Mouse (Mus musculus): ENCODE measurements around the gene Cacnb2. TPM values are rescaled to one million over a fixed set of nuclear protein-coding genes. Genes with fewer than 3 reads are reported as not detected.
A peak's percentile ranks its signal among the peaks of the same experiment; 100 is the strongest.

The Cacnb2 gene
- polyA plus RNA-seq, 1 experiment from 2014 or later, result 14.3 TPM

DNA sequence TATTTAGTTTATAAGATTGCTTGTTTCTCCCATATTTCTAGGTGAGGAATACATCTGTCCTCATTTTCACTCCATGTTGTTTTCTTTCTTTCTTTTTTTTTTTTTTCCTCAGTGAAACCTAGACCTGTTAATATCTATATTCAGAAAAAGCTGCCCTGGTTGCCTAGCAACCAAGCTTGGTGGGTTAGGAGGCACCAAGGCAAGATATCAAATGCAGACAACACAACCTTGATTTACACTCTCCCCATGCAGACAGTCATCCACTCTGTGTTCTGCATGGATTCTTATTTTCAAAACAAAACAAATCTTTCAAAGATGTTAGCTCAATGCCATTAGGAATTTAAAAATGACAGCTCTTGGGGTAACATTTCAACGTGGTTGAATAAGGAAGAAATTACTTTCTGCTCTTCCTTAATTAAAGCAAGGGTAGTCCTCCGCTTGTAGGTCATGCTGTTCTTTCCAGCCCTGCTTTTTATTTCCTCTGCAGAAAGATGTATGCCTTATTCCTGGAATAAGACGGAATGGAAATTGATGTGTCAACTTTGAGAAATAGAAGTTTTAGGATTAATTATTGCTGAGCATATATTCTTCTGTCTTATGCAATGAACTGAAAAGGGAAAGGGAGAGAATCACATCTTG lies 172.1 kb downstream of the Cacnb2 start:
- ATAC-seq (ENCODE audit: insufficient number of reproducible peaks, insufficient read depth, low FRiP score, low read depth), result no peak
- Histone ChIP-seq H3K9me3 (ENCODE audit: control insufficient read depth, low read length) (no peaks in the 10 kb centered on the region), H3K9ac (ENCODE audit: low read length) (no peak overlapping the region), H3K27ac (replicated peaks in 1 of 2; ENCODE audit: control insufficient read depth in 1 of 2, insufficient read depth in 1 of 2, low read depth in 2 of 2, low read length in 2 of 2) (no peak overlapping the region), H3K27me3 (ENCODE audit: control insufficient read depth, insufficient read depth, low read length) (no peaks in the 10 kb centered on the region), H3K4me2 (ENCODE audit: low read length) (no peak overlapping the region), H3K4me1 (ENCODE audit: control insufficient read depth in 2 of 2, insufficient read depth in 2 of 2, low read length in 2 of 2) (no peaks in the 10 kb centered on the region; a peak in 2 of 4 replicates), H3K4me3 (ENCODE audit: control insufficient read depth in 1 of 2, insufficient read depth in 1 of 2, low read depth in 1 of 2, low read length in 2 of 2) (no peak overlapping the region), H3K36me3 (ENCODE audit: control insufficient read depth, insufficient read depth, low read length) (no peaks in the 10 kb centered on the region)
- 81% methylated on average over 3 of the region's 3 CpGs for WGBS

DNA sequence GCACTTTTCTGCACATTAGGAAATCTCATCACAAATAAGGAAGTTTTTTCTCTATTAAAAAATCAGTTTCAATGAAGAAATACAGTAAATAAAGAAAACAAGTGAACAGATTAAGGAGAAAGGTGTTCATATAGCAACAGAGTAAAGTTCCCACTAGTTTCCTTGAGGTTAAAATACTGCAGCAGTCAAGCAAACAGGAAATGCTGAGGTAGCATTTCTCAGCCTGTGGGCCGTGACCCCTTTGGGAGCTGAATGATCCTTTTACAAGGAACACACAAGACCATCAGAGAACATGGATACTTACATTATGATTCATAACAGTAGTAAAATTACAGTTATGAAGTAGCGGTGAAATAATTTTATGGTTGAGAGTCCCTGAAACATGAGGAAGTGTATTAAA lies 185.1 kb downstream of the Cacnb2 start:
- WGBS, result 90% methylated on average over 2 of the region's 2 CpGs
- H3K27ac ChIP-seq (replicated peaks in 1 of 2; ENCODE audit: control insufficient read depth in 1 of 2, insufficient read depth in 1 of 2, low read depth in 2 of 2, low read length in 2 of 2), result no peak overlapping the region
- H3K9me3 ChIP-seq (ENCODE audit: control insufficient read depth, low read length), result no peaks in the 10 kb centered on the region
- no peak overlapping the region for H3K4me3 ChIP-seq (ENCODE audit: control insufficient read depth in 1 of 2, insufficient read depth in 1 of 2, low read depth in 1 of 2, low read length in 2 of 2)
- H3K4me2 ChIP-seq (ENCODE audit: low read length), result no peak overlapping the region
- no peaks in the 10 kb centered on the region for H3K36me3 ChIP-seq (ENCODE audit: control insufficient read depth, insufficient read depth, low read length)
- no peak overlapping the region for H3K9ac ChIP-seq (ENCODE audit: low read length)
- peaks cover 0 to 7% of the 10 kb centered on the region in 2 experiments; a peak in 1 of 4 replicates for H3K4me1 ChIP-seq (ENCODE audit: control insufficient read depth in 2 of 2, insufficient read depth in 2 of 2, low read length in 2 of 2)
- no peaks in the 10 kb centered on the region for H3K27me3 ChIP-seq (ENCODE audit: control insufficient read depth, insufficient read depth, low read length)
- ATAC-seq (ENCODE audit: insufficient number of reproducible peaks, insufficient read depth, low FRiP score, low read depth), result no peak

DNA sequence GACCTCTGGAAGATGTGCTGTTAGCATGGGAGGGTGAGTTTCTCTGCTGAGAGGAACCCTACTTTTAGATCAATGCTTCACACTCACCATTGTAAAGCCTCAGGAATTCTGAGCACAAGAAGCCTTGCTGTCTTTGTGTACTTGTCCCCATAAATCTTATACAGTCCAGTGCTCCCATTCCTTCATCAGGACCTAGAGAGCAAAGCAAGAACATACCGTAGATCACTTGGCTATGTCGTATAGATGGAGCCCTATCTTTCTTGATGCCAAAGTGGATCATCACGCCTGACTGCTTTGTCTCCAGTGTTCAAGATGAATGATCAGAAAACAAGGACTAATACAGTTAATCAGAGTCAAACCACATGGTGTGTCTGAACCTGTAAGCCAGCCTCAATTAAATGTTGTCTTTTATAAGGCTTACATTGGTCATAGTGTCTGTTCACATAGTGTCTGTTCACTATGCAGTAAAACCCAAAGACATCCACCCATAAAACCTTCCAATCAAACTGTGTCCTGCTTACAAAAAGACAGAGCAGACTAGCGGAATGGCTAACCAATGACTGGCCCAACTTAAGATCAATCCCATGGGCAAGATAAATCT lies 198.7 kb downstream of the Cacnb2 start:
- Histone ChIP-seq H3K4me3 (ENCODE audit: control insufficient read depth in 1 of 2, insufficient read depth in 1 of 2, low read depth in 1 of 2, low read length in 2 of 2) (no peak overlapping the region), H3K9ac (ENCODE audit: low read length) (no peak overlapping the region), H3K4me2 (ENCODE audit: low read length) (no peak overlapping the region), H3K27me3 (ENCODE audit: control insufficient read depth, insufficient read depth, low read length) (no peaks in the 10 kb centered on the region), H3K27ac (replicated peaks in 1 of 2; ENCODE audit: control insufficient read depth in 1 of 2, insufficient read depth in 1 of 2, low read depth in 2 of 2, low read length in 2 of 2) (no peak overlapping the region), H3K4me1 (ENCODE audit: control insufficient read depth in 2 of 2, insufficient read depth in 2 of 2, low read length in 2 of 2) (peaks cover 0 to 4% of the 10 kb centered on the region in 2 experiments; a peak in 1 of 4 replicates), H3K9me3 (ENCODE audit: control insufficient read depth, low read length) (no peaks in the 10 kb centered on the region), H3K36me3 (ENCODE audit: control insufficient read depth, insufficient read depth, low read length) (no peaks in the 10 kb centered on the region)
- WGBS, result 92% methylated on average over 4 of the region's 4 CpGs
- no peak for ATAC-seq (ENCODE audit: insufficient number of reproducible peaks, insufficient read depth, low FRiP score, low read depth)

GRCm38 (mm10) chr2:14807650-14808347 lies 204.9 kb downstream of the Cacnb2 start:
- no peaks in the 10 kb centered on the region for H3K9me3 ChIP-seq (ENCODE audit: control insufficient read depth, low read length)
- no peak overlapping the region for H3K27ac ChIP-seq (replicated peaks in 1 of 2; ENCODE audit: control insufficient read depth in 1 of 2, insufficient read depth in 1 of 2, low read depth in 2 of 2, low read length in 2 of 2)
- WGBS, result 73% methylated on average over 6 of the region's 6 CpGs
- H3K4me2 ChIP-seq (ENCODE audit: low read length), result no peak overlapping the region
- no peaks in the 10 kb centered on the region for H3K36me3 ChIP-seq (ENCODE audit: control insufficient read depth, insufficient read depth, low read length)
- no peak overlapping the region for H3K4me3 ChIP-seq (ENCODE audit: control insufficient read depth in 1 of 2, insufficient read depth in 1 of 2, low read depth in 1 of 2, low read length in 2 of 2)
- ATAC-seq (ENCODE audit: insufficient number of reproducible peaks, insufficient read depth, low FRiP score, low read depth), result no peak
- no peak overlapping the region for H3K9ac ChIP-seq (ENCODE audit: low read length)
- peaks cover 0 to 8% of the 10 kb centered on the region in 2 experiments; a peak in 2 of 4 replicates for H3K4me1 ChIP-seq (ENCODE audit: control insufficient read depth in 2 of 2, insufficient read depth in 2 of 2, low read length in 2 of 2)
- no peaks in the 10 kb centered on the region for H3K27me3 ChIP-seq (ENCODE audit: control insufficient read depth, insufficient read depth, low read length)

DNA sequence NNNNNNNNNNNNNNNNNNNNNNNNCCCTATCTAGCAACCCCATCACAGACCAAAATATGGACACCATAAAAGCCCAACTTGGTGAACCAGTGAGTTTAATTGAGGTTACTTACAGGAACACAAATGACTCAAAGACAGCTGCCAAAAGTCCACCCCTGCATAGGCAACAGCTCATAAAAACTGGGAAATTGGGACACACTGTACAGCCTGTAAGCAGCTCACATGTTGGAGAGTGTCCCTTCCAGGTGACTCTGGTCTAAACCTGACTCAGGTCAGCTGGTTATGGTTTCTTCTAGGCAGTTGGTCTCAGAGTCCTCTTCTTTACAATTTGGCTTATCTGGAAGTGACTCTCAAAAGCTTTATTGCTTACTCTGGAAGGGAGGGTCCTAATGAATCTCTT lies 212.1 kb downstream of the Cacnb2 start:
- no peaks in the 10 kb centered on the region for H3K4me1 ChIP-seq (ENCODE audit: control insufficient read depth in 2 of 2, insufficient read depth in 2 of 2, low read length in 2 of 2)
- H3K36me3 ChIP-seq (ENCODE audit: control insufficient read depth, insufficient read depth, low read length), result no peaks in the 10 kb centered on the region
- no peak overlapping the region for H3K4me3 ChIP-seq (ENCODE audit: control insufficient read depth in 1 of 2, insufficient read depth in 1 of 2, low read depth in 1 of 2, low read length in 2 of 2)
- no peak for ATAC-seq (ENCODE audit: insufficient number of reproducible peaks, insufficient read depth, low FRiP score, low read depth)
- H3K9ac ChIP-seq (ENCODE audit: low read length), result no peak overlapping the region
- no peak overlapping the region for H3K4me2 ChIP-seq (ENCODE audit: low read length)
- no peak overlapping the region for H3K27ac ChIP-seq (replicated peaks in 1 of 2; ENCODE audit: control insufficient read depth in 1 of 2, insufficient read depth in 1 of 2, low read depth in 2 of 2, low read length in 2 of 2)
- H3K27me3 ChIP-seq (ENCODE audit: control insufficient read depth, insufficient read depth, low read length), result no peaks in the 10 kb centered on the region
- H3K9me3 ChIP-seq (ENCODE audit: control insufficient read depth, low read length), result no peaks in the 10 kb centered on the region

GRCm38 (mm10) chr2:14818651-14819050 lies 215.8 kb downstream of the Cacnb2 start:
- Histone ChIP-seq H3K9ac (ENCODE audit: low read length) (no peak overlapping the region), H3K27ac (replicated peaks in 1 of 2; ENCODE audit: control insufficient read depth in 1 of 2, insufficient read depth in 1 of 2, low read depth in 2 of 2, low read length in 2 of 2) (no peak overlapping the region), H3K4me1 (ENCODE audit: control insufficient read depth in 2 of 2, insufficient read depth in 2 of 2, low read length in 2 of 2) (peaks cover 5 to 19% of the 10 kb centered on the region in 2 experiments), H3K4me3 (ENCODE audit: control insufficient read depth in 1 of 2, insufficient read depth in 1 of 2, low read depth in 1 of 2, low read length in 2 of 2) (no peak overlapping the region), H3K27me3 (ENCODE audit: control insufficient read depth, insufficient read depth, low read length) (no peaks in the 10 kb centered on the region), H3K36me3 (ENCODE audit: control insufficient read depth, insufficient read depth, low read length) (no peaks in the 10 kb centered on the region), H3K9me3 (ENCODE audit: control insufficient read depth, low read length) (no peaks in the 10 kb centered on the region), H3K4me2 (ENCODE audit: low read length) (no peak overlapping the region)
- WGBS, result 62% methylated on average over 1 of the region's 1 CpGs
- no peak for ATAC-seq (ENCODE audit: insufficient number of reproducible peaks, insufficient read depth, low FRiP score, low read depth)

- no peak overlapping the region for H3K4me2 ChIP-seq (ENCODE audit: low read length)
- no peaks in the 10 kb centered on the region for H3K9me3 ChIP-seq (ENCODE audit: control insufficient read depth, low read length)
- no peak for ATAC-seq (ENCODE audit: insufficient number of reproducible peaks, insufficient read depth, low FRiP score, low read depth)
- no peaks in the 10 kb centered on the region for H3K36me3 ChIP-seq (ENCODE audit: control insufficient read depth, insufficient read depth, low read length)
- peaks cover 5 to 27% of the 10 kb centered on the region in 2 experiments for H3K4me1 ChIP-seq (ENCODE audit: control insufficient read depth in 2 of 2, insufficient read depth in 2 of 2, low read length in 2 of 2)
- no peaks in the 10 kb centered on the region for H3K27me3 ChIP-seq (ENCODE audit: control insufficient read depth, insufficient read depth, low read length)
- WGBS, result 28% methylated on average over 2 of the region's 2 CpGs
- no peak overlapping the region for H3K9ac ChIP-seq (ENCODE audit: low read length)
- H3K4me3 ChIP-seq (ENCODE audit: control insufficient read depth in 1 of 2, insufficient read depth in 1 of 2, low read depth in 1 of 2, low read length in 2 of 2), result no peak overlapping the region
- H3K27ac ChIP-seq (replicated peaks in 1 of 2; ENCODE audit: control insufficient read depth in 1 of 2, insufficient read depth in 1 of 2, low read depth in 2 of 2, low read length in 2 of 2), result peak overlapping the region; percentile 41 to 59
These were observed 218.1 kb downstream of the Cacnb2 start for GRCm38 (mm10) chr2:14820946-14821345.

Measured in heart, embryonic 14.5 days (tissue).